Mouse (Mus musculus): ENCODE measurements around the gene Ahdc1. TPM values are rescaled to one million over a fixed set of nuclear protein-coding genes. Genes with fewer than 3 reads are reported as not detected.
"Not testable (repeated sequence)": the region's sequence is repeated elsewhere in the genome, so short reads cannot be mapped to it uniquely, and the experiment has no call there.

Ahdc1 gene
- total RNA-seq, 4 experiments from 2014 or later, result 95.7 to 104 (median 99.7) TPM

DNA sequence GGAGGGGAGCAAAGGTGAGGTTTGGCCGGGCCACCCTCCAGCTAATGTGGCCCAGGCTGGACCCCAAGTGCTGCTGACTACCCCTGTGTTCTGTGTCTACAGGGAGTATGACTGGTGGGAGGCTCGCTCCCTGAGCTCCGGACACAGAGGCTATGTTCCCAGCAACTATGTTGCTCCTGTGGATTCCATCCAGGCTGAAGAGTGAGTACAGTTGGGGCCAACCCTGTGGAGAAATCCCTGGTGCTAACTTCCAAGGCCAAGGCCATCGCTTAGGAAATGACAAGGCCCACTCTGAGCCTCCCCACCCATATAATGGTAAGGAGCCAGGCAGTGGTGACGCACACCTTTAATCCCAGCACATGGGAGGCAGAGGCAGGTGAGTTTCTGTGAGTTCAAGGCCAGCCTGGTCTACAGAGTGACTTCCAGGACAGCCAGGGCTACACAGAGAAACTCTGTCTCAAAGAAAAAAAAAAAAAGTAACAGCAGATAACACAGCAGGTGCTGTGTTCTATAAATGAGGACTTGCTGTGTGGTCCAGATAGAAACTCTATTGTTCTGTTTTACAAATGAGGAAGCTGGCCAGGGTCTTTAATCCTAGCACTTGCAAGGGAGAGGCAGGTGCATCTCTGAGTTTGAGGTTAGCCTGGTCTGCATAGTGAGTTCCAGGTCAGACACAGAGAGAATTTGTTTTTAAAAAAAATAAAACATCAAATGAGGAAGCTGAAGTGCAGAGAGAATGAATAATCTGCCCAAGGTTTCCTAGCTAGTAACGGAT lies 22.3 kb upstream of the Ahdc1 start:
- DNase-seq (ENCODE audit: low spot score in 2 of 2), result no peak

DNA sequence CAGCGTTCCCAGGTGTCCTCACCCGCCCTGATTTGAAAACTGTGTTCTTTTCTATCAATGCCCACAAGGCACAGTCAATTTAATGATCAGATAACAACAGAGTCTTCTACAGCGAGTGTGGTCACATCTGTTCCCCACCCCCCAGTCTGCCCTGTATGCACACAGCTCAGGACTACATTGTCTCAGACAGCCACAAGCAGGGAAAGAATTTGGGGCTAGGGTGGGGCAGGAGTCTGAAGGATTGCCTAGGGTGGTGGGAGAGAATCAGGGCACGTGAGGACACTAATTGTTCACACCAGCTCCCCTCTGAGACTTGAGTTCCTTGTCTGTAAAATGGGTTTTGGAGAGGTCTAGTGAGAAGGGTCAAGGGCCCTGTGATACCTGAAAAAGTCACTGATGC lies 17.5 kb upstream of the Ahdc1 start:
- no peak for DNase-seq (ENCODE audit: low spot score in 2 of 2)

DNA sequence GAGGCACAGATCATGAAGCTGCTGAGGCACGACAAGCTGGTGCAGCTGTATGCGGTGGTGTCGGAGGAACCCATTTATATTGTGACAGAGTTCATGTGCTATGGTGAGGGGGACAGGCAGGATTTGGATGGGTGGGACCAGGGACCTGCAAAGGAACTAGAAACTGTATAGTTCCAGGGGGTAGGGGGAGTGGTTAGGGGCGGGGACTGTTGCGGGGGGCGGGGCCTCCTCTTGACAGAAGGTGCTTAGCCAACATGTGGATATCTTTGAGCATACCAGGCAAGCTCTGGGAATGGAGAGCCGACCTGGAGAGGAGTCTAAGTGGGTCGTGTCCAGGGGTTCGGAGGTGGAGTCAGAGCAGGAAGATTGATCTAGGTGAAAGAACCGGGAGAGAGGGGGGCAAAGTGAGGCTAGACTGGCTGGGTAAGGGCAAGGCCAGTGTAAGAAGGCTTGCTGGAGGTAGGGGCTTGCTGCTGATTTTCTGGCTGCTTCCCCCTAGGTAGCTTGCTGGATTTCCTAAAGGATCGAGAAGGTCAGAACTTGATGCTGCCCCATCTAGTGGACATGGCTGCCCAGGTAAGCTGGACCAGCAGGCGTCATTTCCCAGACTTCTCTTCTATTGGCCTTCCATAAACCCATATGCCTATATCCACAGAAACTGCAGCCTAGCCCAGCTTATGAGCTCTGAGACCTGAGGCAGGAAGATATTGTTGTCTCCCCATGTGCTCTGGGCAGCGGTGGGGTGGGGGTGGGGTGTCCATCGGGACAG lies 13.4 kb upstream of the Ahdc1 start:
- DNase-seq (ENCODE audit: low spot score in 2 of 2), result no peak

DNA sequence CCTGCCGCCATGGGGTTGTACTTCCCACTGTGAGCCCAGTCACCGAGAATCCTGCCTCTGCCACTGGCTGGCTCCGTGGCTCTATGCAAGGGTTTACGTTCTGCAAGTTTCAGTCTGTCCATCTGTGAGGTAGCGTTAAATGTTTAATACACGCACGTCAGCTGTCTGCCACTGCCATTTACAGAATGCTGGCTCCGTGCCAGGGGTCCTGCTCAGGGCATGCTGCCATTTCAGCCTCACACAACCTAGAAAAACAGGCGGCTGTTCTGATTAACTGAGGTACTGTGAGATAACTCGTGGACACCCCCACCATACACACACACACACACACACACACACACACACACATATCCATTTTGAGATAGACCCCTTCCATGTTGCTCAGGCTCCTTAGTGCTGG lies 8.2 kb upstream of the Ahdc1 start:
- no peak for DNase-seq (ENCODE audit: low spot score in 2 of 2)

DNA sequence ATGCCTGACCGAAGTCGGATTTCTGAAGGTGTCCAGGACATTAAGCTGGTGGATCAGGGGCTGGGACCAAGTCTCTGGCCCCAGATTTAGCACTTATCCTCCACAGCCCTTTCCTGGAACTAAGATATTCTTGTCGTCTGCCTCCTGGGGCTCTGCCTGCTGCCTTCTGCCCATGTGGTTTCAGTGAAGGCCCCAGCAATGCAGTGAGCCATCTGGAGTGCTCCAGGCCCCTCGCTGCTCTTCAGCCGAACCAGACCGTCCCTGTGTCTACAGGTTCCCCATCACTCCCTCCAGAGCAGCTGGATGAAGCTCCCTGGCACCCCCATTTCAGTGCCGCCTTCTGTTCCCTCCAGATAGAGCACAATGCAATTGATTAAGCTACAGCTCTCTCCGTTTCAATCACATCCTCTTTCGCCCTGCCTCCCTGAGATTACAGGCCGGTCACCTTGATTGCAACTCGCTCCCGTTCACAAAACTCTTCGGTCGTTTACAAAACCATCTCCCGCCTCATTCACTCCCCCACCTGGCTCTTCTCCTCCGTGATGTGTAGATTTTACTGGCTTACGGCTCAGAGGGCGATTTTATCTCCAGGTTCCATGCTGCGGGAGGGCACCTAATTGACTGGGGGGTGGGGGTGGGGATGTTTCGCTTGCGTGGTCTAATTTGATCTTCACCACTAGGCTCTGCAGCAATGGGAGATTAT lies 7.6 kb upstream of the Ahdc1 start:
- DNase-seq (ENCODE audit: low spot score in 2 of 2), result no peak

DNA sequence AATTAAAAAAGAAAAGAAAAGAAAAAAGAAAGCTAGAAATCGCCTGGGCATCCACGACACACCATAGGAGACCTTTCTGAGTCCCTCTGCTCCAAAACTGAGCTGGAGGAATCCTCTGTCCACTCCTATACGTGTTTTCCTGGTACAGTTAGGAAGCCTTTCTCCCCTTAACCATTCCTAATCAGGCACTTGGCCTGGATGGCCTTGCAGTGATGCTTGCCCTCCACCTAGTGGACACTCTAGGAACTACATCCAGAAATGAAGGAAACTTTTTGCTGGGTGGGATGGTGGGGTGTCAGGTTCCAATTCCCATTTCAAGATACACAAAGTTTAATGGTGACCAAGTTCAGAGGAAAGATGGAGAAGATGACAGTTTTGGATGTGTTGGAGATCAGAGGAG lies 5.8 kb upstream of the Ahdc1 start:
- no peak for DNase-seq (ENCODE audit: low spot score in 2 of 2)

DNA sequence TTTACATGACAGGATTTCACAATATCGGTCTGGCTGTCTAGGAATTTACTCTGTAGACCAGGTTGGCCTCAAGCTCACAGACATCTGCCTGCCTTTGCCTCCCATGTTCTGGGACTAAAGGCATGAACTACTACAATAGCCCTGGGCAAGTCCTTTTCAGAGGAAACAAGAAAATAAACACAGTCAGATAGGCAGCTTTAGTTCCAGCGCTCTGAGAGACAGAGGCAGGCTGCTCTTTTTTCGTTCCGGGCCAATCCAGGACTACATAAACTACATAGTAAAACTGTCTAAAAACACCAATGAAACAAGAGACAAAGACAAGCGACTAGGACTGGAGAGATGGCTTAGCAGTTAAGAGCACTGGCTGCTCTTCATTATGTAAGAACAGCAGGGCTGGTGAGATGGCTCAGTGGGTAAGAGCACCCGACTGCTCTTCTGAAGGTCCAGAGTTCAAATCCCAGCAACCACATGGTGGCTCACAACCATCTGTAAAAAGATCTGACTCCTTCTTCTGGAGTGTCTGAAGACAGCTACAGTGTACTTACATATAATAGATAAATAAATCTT lies 5.1 kb upstream of the Ahdc1 start:
- DNase-seq (ENCODE audit: low spot score in 2 of 2), result not testable (repeated sequence)

DNA sequence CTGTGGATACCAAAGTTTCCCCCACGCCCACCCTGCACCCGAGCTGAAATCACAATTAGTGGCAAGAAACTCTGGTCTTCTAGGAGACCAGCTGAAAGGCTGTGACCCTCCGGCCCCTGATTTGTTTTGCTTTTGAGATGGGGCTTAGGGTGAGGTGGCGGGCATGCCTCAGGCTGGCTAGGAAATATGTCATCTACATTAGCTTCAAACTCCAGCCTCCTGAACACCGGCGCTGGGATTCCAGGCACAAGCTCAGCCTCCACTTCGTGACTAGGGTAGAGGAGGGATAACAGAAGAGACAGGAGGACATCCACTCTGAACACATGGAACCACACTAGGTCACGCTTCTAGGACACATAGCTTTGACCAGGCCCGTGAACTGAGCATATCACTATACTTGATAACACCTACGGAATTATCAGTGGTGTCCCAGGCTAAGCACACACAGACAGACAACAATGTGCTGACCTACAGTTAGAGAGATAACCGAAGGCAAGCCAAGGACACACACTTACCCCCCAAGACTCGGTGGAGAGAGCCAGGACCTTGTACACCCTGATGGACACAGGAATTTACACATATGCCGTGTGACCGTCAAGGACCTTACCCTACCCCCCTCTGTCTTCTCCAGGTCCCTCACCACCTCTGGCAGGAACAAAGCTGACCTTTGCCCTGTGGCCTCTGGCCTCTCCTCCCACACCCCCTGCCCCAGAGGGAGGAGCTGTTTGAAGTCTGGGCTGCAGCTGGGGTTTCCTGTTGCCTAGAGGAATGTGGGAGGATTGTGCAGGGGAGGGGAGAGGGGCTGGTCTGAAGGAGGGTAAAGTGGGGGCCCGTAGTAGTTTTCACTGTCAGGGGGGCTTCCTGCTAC lies 3.3 kb upstream of the Ahdc1 start:
- no peak for DNase-seq (ENCODE audit: low spot score in 2 of 2)

DNA sequence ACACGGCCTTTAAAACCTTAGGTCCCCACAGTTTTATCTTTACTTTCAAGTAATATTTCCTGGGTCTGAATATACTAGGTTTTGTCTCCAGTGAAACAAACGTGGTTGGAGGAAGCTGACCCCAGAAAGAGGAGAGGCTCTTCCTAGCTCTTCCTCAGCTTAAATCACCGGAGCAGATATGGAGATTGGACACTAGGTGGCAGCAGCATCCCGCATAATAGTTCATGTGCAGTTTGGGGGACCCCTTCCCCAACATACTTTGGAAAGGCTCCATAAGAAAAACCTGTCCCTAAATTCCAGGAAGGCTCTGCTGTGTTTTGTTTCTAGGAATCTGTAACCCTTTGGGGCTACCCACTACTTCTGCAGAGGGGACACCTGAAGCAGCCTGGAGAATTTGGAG lies 1.9 kb upstream of the Ahdc1 start:
- no peak for DNase-seq (ENCODE audit: low spot score in 2 of 2)

DNA sequence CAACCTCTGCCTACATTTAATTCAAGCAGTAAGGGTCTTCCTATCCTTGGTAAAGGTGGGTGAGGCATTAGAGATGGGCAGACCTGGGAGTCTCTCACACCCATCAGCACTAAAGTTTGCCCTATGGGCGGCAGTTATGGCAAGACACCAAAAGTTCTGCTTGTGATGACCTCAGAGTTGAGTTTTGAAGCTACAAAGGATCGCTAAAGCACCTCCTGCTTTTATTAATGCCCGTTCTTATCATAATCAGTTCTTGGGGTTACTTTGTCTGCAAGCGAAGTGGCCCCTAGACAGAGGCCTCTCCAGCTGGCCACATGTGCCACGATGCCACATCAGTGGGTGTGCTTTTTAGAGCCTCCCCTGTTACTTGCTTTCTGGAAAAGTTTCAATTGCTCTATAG lies 1.4 kb upstream of the Ahdc1 start:
- DNase-seq (ENCODE audit: low spot score in 2 of 2), result no peak

DNA sequence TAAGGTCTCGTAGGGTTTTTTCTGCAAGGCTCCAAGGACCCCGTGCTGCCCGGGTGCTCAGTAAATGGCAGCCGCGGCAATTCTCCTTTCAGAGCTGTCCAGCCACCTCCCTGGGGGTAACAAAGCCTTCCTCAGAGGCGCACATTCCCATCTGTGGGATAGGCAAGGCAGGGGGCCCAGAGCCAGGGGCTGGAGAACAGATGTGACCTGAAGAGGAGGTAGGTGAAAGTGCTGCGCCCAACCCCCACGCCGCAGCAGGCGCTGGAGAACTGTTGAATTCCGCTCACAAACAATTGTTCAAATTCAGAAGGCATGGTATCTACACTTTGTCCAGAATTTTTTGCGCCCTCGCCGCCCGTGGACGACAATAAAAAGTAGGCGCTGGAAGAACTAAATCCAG lies 449 bp upstream of the Ahdc1 start:
- no peak for DNase-seq (ENCODE audit: low spot score in 2 of 2)

DNA sequence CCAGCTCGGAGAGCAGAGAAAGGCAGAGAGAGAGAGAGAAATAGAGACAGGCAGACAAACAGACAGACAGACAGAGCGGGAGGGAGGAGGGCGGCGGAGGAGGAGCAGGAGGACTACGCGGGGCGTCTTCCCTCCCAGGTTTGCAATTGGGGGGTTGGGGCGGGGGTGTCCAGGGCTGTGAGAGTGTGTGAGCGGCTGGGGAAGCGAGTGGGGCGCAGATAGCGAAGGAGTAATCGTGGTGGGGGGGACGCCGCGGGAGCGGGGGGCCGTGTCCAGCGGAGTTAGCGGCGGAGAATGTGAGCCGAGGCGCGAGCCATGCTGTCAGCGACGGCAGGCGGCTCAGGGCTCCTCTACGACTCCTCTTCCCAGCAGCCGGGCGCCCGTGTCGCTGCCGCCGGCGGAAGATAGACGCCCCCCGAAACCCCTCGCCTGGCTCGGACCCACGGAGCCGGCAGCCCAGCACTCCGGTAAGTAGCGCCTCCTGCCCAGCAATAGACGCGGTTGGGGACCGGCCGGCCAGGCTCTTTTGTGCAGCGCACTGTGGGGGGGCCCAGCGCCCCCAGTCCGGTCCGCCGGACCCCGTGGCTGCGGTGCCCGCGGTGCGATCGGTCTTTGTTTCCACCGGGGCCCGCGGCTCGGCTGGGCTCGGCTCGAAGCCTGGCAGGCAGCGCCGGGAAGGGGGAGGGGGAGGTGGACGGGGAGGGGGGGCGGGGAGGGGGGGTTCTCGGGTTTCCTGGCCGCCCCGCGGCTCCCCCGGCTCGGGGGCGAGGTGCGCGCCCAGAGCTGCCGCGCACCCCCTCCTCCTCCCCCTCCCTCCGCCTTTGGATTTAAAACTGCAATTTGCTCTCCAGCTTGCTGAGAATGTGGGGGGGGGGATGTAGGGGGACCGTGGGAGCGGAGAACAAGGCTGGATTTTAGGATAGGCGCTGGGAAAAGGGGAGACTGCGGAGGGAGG lies 1.0 kb downstream of the Ahdc1 start:
- no peak for DNase-seq (ENCODE audit: low spot score in 2 of 2)

DNA sequence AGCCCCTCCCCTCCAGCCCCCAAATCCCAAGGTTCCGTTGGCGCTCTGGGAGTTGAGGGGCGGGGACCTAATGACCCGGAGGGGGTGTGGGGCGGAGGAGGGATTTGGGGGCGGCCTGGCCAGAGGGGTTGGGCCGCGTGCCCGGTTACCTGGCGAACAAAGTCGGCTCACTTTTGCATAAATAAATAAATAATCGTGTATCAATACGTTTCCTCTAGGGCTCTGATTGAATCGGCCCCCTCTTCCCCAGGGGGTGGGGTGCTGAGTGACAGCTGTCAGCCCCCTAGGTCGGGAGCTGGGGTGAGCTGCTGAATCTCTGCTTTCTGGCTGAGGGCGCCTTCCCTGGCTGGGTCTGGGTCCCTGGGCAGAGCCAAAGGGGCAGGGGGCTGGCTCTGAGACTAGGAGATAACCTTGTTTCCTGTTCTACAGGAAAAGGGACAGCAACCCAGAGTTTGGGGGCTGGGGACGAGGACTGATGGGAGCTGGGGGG lies 1.8 kb downstream of the Ahdc1 start:
- DNase-seq (ENCODE audit: low spot score in 2 of 2), result no peak

DNA sequence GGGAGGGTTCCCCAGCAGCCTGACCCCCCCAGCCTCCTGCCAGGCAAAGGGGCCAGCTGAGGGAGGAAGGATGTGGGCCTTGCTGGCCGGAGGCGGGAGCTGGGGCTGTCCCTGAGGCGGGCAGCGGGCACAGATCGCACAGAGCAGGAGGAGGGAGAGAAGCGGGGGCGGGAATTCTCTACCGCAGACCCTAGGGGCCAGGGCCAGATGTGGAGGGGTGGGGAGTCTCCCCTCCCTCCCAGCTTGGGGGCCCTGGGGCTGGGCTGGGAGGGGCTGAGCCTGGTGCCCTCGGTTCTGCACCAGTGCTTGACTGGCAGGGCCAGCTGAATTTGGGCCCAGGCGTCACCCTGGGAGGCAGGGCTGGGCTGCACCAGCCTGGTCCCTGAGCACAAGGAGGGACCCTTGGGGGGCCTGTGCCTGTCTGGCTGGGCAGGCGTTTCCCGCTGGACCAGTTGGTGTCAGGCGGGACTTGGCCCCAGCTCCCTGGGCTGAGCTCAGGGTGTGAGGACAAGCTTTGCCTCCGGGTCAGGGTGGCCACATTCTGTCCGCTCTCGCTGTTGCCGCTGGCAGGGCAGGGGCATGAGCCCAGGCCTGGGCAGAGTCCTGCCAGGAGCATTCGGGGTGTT lies 2.3 kb downstream of the Ahdc1 start:
- DNase-seq (ENCODE audit: low spot score in 2 of 2), result peak in 1 of 2 experiments; percentile 71

DNA sequence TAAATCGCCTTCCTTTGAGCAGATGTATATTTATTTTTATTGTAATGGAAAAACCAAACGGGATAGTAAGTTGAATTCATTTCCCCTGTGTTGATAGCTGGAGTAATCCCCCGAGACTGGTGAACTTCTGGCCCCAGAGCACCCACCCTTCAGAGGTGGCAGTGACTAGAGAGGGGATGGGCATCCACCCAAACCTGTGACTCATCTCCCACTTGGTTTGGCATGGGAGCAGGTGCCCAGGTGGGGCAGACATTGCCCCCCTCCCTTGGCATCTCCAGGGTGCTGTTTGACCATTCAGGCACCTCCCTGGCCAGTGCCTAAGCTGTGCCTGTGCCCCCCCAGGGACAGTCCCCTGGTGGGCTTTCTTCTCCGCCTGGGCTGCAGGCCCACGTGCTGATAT lies 3.0 kb downstream of the Ahdc1 start:
- DNase-seq (ENCODE audit: low spot score in 2 of 2), result no peak

DNA sequence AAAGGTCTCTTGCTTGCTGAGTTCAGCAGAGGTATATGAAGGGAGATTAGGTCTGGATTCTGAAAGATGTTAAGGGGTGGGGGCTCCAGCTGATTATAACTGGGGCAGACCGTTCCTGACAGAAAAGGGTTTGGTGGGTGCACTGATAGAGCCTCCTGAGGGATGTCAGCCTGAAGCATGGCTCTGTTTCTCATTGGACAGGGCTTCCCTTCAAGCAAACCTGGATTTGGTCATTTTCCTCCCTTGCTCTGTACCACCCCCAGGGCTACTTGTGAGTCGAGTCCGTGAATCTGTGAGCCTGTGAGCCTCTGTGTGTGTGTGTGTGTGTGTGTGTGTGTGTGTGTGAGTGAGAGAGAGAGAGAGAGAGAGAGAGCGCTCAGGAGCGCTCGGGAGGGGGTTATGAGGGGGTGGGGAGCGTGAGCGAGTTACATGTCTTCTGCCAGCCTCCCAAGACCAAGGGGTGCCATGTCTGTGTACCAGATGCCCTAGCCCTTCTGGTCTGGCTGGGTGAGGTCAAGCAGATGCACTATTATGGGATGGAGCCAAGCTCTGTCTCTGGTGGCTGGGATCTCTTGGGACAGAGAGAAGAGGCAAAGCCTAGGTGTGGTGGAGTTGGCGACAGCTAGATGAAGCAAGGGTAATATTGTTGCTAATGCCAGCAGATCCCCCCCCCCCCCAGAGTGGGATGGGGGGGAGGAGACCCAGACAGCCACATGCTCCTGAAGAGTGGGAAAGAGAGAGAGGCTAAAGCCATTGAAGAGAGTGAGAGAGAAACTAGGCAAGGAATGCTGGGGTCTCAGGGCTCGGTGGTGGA lies 4.0 kb downstream of the Ahdc1 start:
- DNase-seq (ENCODE audit: low spot score in 2 of 2), result no peak

DNA sequence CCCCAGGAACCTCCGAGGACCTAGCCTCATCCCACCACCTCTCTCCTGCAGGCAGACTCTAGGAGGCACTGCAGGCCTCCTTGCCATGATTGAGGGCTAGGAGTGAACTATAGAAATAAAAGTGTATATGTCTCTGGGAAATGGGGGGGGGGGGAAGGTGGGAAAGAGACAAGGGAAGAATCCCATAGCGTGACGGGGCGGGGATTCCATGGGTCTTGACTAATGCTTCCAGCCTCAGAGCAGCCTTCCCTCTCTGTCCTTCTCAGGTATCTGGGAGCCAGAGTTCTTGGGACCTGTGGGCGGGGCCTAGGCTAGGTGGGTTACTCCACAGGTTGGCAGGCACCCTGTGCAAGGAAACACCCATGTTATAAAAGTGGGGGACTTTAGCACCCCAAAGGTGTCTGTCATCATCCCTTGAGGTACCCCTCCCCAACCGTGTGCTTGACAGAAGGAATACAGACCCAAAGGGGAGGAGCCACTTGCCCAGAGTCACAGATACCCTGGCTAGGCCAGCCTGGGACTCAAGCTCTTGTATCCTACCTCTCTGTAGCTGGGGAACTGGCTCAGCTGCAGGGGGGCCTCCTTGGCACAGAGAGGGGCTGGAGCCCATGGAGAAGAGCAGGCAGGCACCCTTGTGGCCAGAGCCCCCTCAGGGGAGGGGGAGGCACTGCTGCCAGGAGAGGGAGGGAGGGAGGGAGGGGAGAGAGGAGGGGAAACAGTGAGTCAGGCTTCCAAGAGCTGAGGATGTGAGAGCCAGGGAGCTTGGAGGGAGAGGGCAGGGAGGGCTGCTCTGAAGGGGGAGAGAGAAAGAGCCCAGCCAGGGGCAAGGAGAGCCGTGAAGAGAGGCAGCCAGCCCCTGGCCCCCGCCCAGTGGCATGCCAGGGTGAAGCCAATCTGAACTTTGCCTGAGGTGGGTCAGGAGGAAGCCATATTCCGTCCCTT lies 4.9 kb downstream of the Ahdc1 start:
- DNase-seq (ENCODE audit: low spot score in 2 of 2), result no peak
